In genomic region chr16:31722991-31723390, GRCm38 (mm10) we compare ENCODE assay signal across 23 mouse cellular contexts. TPM values are rescaled to one million over a fixed set of nuclear protein-coding genes. Genes with fewer than 3 reads are reported as not detected.
DNase-seq lines count a peak whose midpoint lies in the region; TF ChIP-seq lines count a peak whose summit lies in the region.
"Had no signal": no experiment of that assay in that cellular context is flagged by ENCODE, and none has a peak within 500 bp of the region (broad histone marks: within the 10 kb centered on the region; RNA-seq: fewer than 3 reads in every experiment).

No protein-coding gene starts in this region.

- H3K4me3 ChIP-seq in myocyte = no peak overlapping the region
- H3K4me3 ChIP-seq: forebrain, embryonic 10.5 days; forebrain, embryonic 13.5 days; gastrocnemius, adult 2 months; heart, embryonic 12.5 days; heart, embryonic 15.5 days; hindbrain, embryonic 10.5 days; hindbrain, embryonic 13.5 days had no signal

- no peak for TF ChIP-seq POLR2A in myocyte (IDR thresholded peaks at IDR 0.05; ENCODE audit: insufficient read length, low read depth)

- H3ac ChIP-seq in myocyte (ENCODE audit: control insufficient read depth, insufficient read length) = no peak overlapping the region

- H3K36me3 ChIP-seq in myocyte (ENCODE audit: control insufficient read depth, insufficient read depth) = no peaks in the 10 kb centered on the region
- H3K36me3 ChIP-seq: heart, embryonic 12.5 days; heart, embryonic 15.5 days; hindbrain, embryonic 13.5 days had no signal

- DNase-seq in 416B (ENCODE audit: low read depth) (peak; percentile 14), A20 (ENCODE audit: low read depth, low spot score) (peak; percentile 51)
- DNase-seq in lung, postnatal 10 days = no peak
- no peak for DNase-seq in right cerebral cortex, postnatal 36 days (ENCODE audit: low spot score in 2 of 2)
- DNase-seq in spleen, postnatal 14 days (ENCODE audit: low spot score in 2 of 2) = no peak
- DNase-seq: adrenal gland, adult 2 months; adrenal gland, postnatal 14 days; B cell, adult 2 months; cerebellum, adult 18-20 months; cerebellum, adult 9-10 months; cerebellum, postnatal 14 days; gastrocnemius, adult 2 months; gastrocnemius, postnatal 25 days; heart, adult 18-20 months; heart, postnatal 10 days; heart, postnatal 36 days had no signal

- no peak overlapping the region for H3K4me2 ChIP-seq in myocyte (ENCODE audit: low read depth)
- H3K4me2 ChIP-seq: forebrain, embryonic 13.5 days; heart, embryonic 12.5 days; heart, embryonic 15.5 days; hindbrain, embryonic 13.5 days had no signal

- no peaks in the 10 kb centered on the region for H3K27me3 ChIP-seq in myocyte (ENCODE audit: control insufficient read depth, insufficient read depth, insufficient read length)
- H3K27me3 ChIP-seq: forebrain, embryonic 13.5 days; heart, embryonic 12.5 days; heart, embryonic 15.5 days; hindbrain, embryonic 13.5 days had no signal

- peaks cover 94% of the 10 kb centered on the region for H3K79me2 ChIP-seq in myocyte (ENCODE audit: control insufficient read depth, insufficient read depth)

TF ChIP-seq in myocyte, 11 proteins besides CTCF, POLR2A, EP300 and RAD21:
- TF ChIP-seq E2F4 (IDR thresholded peaks at IDR 0.05; ENCODE audit: insufficient read depth) (no peak), TCF12 (IDR thresholded peaks at IDR 0.05; ENCODE audit: insufficient read depth, poor library complexity, severe bottlenecking) (no peak), TCF3 (IDR thresholded peaks at IDR 0.05; ENCODE audit: insufficient read length, low read depth) (no peak), MYOG (IDR thresholded peaks at IDR 0.05; ENCODE audit: control insufficient read depth in 1 of 3, insufficient read depth in 1 of 3, insufficient read length in 2 of 3, low read depth in 2 of 3) (no peak), POLR2AphosphoS2 (IDR thresholded peaks at IDR 0.05; ENCODE audit: insufficient read length, low read depth) (no peak), MYOD1 (IDR thresholded peaks at IDR 0.05; ENCODE audit: control insufficient read depth in 1 of 3, insufficient read length in 2 of 3, low read depth in 2 of 3) (peak in 2 of 3 experiments; percentile 16 to 52)

RNA-seq across cellular contexts. Expression of gene Dlg1, which starts 59.7 kb away (rescaled TPM):
- polyA plus RNA-seq in myocyte (2012; fragmentation: generic; extraction: Trizol) = 23.2 TPM

Comparison
In these comparisons a context has a peak if more than half of its experiments do, and no peak if none do; other contexts are left out.
1. DNase-seq: peak in 416B (single experiment) and A20 (single experiment); none in lung, postnatal 10 days (single experiment), right cerebral cortex, postnatal 36 days (0 of 2) and spleen, postnatal 14 days (0 of 2).